Mouse (Mus musculus) heart, postnatal 0 days (tissue): ENCODE measurements around the gene Inpp1. TPM values are rescaled to one million over a fixed set of nuclear protein-coding genes. Genes with fewer than 3 reads are reported as not detected.
"Not testable (repeated sequence)": the region's sequence is repeated elsewhere in the genome, so short reads cannot be mapped to it uniquely, and the experiment has no call there.

Experiments used
- ATAC-seq: fragments of 200-750 bp; cut with Nextera tagmentation; 2 replicates; pipeline ENCODE4 v1.8.0; 2017; ENCODE audit warnings: low read depth, moderate number of reproducible peaks, moderate library complexity; ENCODE audit not compliant: insufficient read depth
- DNase-seq: peaks from one replicate; pipeline ENCODE4 v3.0.0-alpha.2; 2016; ENCODE audit warnings: low spot score
- H3K27ac ChIP-seq: fragments of 300-500 bp; sonication (generic); 2 replicates; pipeline ENCODE4 v1.5.1; 2014; ENCODE audit warnings: low read depth, mild to moderate bottlenecking
- H3K27me3 ChIP-seq: fragments of 300-500 bp; sonication (generic); 2 replicates; pipeline ENCODE4 v1.6.1; 2014; ENCODE audit warnings: low read length, mixed read lengths; ENCODE audit not compliant: control insufficient read depth, insufficient read depth
- H3K36me3 ChIP-seq: fragments of 300-500 bp; sonication (generic); replicated peaks from 2 replicates; pipeline ENCODE4 v1.6.1; 2014; ENCODE audit warnings: low read length, mixed read lengths; ENCODE audit not compliant: control insufficient read depth, insufficient read depth
- H3K4me1 ChIP-seq: fragments of 300-500 bp; sonication (generic); 2 replicates; pipeline ENCODE4 v1.6.1; 2014; ENCODE audit warnings: antibody characterized with exemption; ENCODE audit not compliant: control insufficient read depth, insufficient read depth
- H3K4me2 ChIP-seq: fragments of 300-500 bp; sonication (generic); 2 replicates; pipeline ENCODE4 v1.6.1; 2014; ENCODE audit warnings: low read depth, mild to moderate bottlenecking, low read length, moderate library complexity
- H3K4me3 ChIP-seq: fragments of 300-500 bp; sonication (generic); 2 replicates; pipeline ENCODE4 v1.5.1; 2014; ENCODE audit warnings: low read depth, low read length
- H3K9ac ChIP-seq: fragments of 300-500 bp; sonication (generic); replicated peaks from 2 replicates; pipeline ENCODE4 v1.6.1; 2014; ENCODE audit warnings: low read depth, low read length, mixed read lengths
- H3K9me3 ChIP-seq: fragments of 300-500 bp; sonication (generic); replicated peaks from 2 replicates; pipeline ENCODE4 v1.6.1; 2016; ENCODE audit warnings: low read length; ENCODE audit not compliant: control insufficient read depth
- CTCF ChIP-seq: IDR thresholded peaks from 2 replicates; pipeline ENCODE4 v1.5.1; 2016; ENCODE audit warnings: antibody characterized with exemption, control low read depth, low read depth
- EP300 ChIP-seq: IDR thresholded peaks from 2 replicates; pipeline ENCODE4 v1.6.1; 2016; ENCODE audit warnings: antibody characterized with exemption, low read depth
- WGBS: fragments of 180-500 bp; shearing (Covaris S2); extraction: QIAGEN DNeasy Blood & Tissue Kit; methylation state at CpG from one replicate; pipeline ENCODE4 v1.1.7; 2014; 5-methylcytosine and 5-hydroxymethylcytosine counted together
- polyA plus RNA-seq: library from polyadenylated mRNA; unstranded; fragments of >200 nt; fragmentation: Nextera tagmentation; extraction: Ambion mirVana; gene quantifications from 2 replicates; pipeline ENCODE4 v1.2.1, GENCODE M21; 2015
- total RNA-seq: library from RNA; depleted of rRNA; stranded (reverse); fragments of >200 nt; gene quantifications from 2 replicates; pipeline ENCODE4 v1.2.3, GENCODE M21; 2014; ENCODE audit warnings: low replicate concordance; rRNA removed

The Inpp1 gene
- total RNA-seq (17.1 and 17.7 TPM in 2 replicates), polyA plus RNA-seq (17.1 and 17.8 TPM in 2 replicates)

- H3K4me2 ChIP-seq: peak within 1 kb of the TSS; percentile 87
These were observed at the start of gene Inpp1 for GRCm38 (mm10) chr1:52816910-52817812. TSS of gene Inpp1 (minus strand) at chr1:52817688.

GRCm38 (mm10) chr1:52866007-52866406 lies 48.5 kb upstream of the Inpp1 start:
- peaks cover 17% of the 10 kb centered on the region for H3K36me3 ChIP-seq
- H3K27ac ChIP-seq: no peak overlapping the region
- DNase-seq (no peak), ATAC-seq (no peak)
- no peaks in the 10 kb centered on the region for H3K9me3 ChIP-seq
- TF ChIP-seq EP300: no peak
- no peak for TF ChIP-seq CTCF
- H3K4me2 ChIP-seq: no peak overlapping the region
- no peak overlapping the region for H3K4me3 ChIP-seq
- 90% methylated on average over 3 of the region's 3 CpGs for WGBS
- 0 out of 2 replicates have a peak, but pooled peaks cover 3% of the 10 kb centered on the region for H3K4me1 ChIP-seq
- no peaks in the 10 kb centered on the region for H3K27me3 ChIP-seq
- H3K9ac ChIP-seq: no peak overlapping the region

More at GRCm38 (mm10) chr1:52816910-52817812, at the start of gene Inpp1:
- under 1% methylated on average over 56 of the region's 59 CpGs for WGBS
- Histone ChIP-seq H3K36me3 (no peaks in the 10 kb centered on the region), H3K9me3 (no peaks in the 10 kb centered on the region), H3K4me1 (peaks cover 16% of the 10 kb centered on the region), H3K27ac (peak within 1 kb of the TSS; percentile 90), H3K27me3 (no peaks in the 10 kb centered on the region), H3K9ac (peak within 1 kb of the TSS; percentile 77), H3K4me3 (peak within 1 kb of the TSS; percentile 73)
- DNase-seq (peak; percentile 74), ATAC-seq (peak; percentile 88)
- TF ChIP-seq EP300: no peak
- peak; percentile 72 for TF ChIP-seq CTCF

GRCm38 (mm10) chr1:52864220-52864619 lies 46.7 kb upstream of the Inpp1 start:
- WGBS: 95% methylated on average over 1 of the region's 1 CpGs
- H3K9ac ChIP-seq: no peak overlapping the region
- H3K27ac ChIP-seq: no peak overlapping the region
- H3K27me3 ChIP-seq: no peaks in the 10 kb centered on the region
- 0 out of 2 replicates have a peak, but pooled peaks cover 3% of the 10 kb centered on the region for H3K4me1 ChIP-seq
- H3K36me3 ChIP-seq: peaks cover 25% of the 10 kb centered on the region
- ATAC-seq (no peak), DNase-seq (no peak)
- no peak overlapping the region for H3K4me2 ChIP-seq
- H3K9me3 ChIP-seq: no peaks in the 10 kb centered on the region
- no peak for TF ChIP-seq CTCF
- TF ChIP-seq EP300: no peak
- H3K4me3 ChIP-seq: no peak overlapping the region

GRCm38 (mm10) chr1:52855904-52856601 lies 38.6 kb upstream of the Inpp1 start:
- ATAC-seq: no peak
- Histone ChIP-seq H3K36me3 (peaks cover 9% of the 10 kb centered on the region), H3K4me1 (no peaks in the 10 kb centered on the region), H3K9me3 (no peaks in the 10 kb centered on the region), H3K27me3 (no peaks in the 10 kb centered on the region), H3K9ac (no peak overlapping the region), H3K4me3 (no peak overlapping the region), H3K27ac (no peak overlapping the region), H3K4me2 (no peak overlapping the region)
- DNase-seq: no peak
- TF ChIP-seq CTCF (no peak), EP300 (no peak)
- WGBS: 86% methylated on average over 7 of the region's 7 CpGs

GRCm38 (mm10) chr1:52854029-52854428 lies 36.5 kb upstream of the Inpp1 start:
- DNase-seq: peak; percentile 68
- H3K4me2 ChIP-seq, H3K4me3 ChIP-seq, H3K4me1 ChIP-seq, H3K27ac ChIP-seq, H3K27me3 ChIP-seq, H3K9ac ChIP-seq, H3K36me3 ChIP-seq, ATAC-seq, H3K9me3 ChIP-seq: not testable (repeated sequence)
- peak; percentile 60 for TF ChIP-seq CTCF
- 50% methylated on average over 1 of the region's 1 CpGs for WGBS
